Mouse (Mus musculus) bone marrow macrophage, adult 2 months (primary cell): ENCODE data around the gene Tmem123.

Source experiments
- CTCF ChIP-seq: IDR thresholded peaks from 2 replicates; pipeline ENCODE4 v1.5.1; 2012; ENCODE audit warnings: low read depth, mild to moderate bottlenecking, low read length, moderate library complexity
- POLR2A ChIP-seq: IDR thresholded peaks from 2 replicates; pipeline ENCODE4 v1.6.1; 2012; ENCODE audit warnings: mild to moderate bottlenecking, low read depth, low read length, borderline replicate concordance

DNA sequence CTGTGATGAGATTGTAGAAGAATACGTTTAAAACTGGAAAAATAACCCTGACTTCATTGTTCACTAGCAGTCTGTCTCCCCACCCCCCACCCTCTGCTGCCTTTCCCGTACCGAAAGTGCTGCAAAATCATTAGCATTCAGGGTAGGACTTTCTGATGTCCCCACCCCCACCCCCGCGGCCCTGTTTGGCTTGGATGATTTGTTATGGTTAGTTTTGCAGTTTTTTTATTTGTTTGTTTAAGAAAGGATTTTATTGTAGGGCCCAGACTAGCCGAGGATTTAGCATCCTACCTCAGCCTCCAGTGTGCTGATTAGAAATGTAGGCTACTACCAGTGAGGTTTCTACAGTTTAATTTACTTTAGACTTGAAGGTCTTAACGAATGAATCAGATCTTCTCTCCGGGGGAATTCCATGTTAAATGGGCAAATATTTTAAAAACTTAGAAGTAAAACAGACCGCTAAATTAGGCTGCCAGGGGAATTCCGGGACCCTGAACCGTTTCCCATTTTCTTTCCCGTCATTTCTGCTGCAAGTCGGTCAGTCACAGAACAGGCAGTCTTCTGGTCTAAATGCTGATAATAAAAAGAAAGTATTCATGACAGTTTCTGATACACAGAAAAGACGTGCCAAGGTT lies 74.1 kb downstream of the Tmem123 start:
- no peak for TF ChIP-seq CTCF
- TF ChIP-seq POLR2A = no peak
